Comparison of ENCODE assay signal across 8 mouse cellular contexts in genomic region chr3:96645018-96645649, GRCm38 (mm10). TPM values are rescaled to one million over a fixed set of nuclear protein-coding genes. Genes with fewer than 3 reads are reported as not detected.
A peak's percentile ranks its signal among the peaks of the same experiment; 100 is the strongest.
DNase-seq lines count a peak whose midpoint lies in the region; ATAC-seq and TF ChIP-seq lines count a peak whose summit lies in the region.

Itga10 (plus strand) TSS chr3:96645584.

- no peak within 1 kb of the TSS; the same call in 1 of the 2 replicates for H3K9ac ChIP-seq in heart, embryonic 15.5 days
- no peak within 1 kb of the TSS for H3K9ac ChIP-seq in liver, embryonic 13.5 days
- H3K9ac ChIP-seq in stomach, embryonic 16.5 days (ENCODE audit: low read length), result no peak within 1 kb of the TSS

- peak in 1 of 2 experiments; percentile 33 for DNase-seq in cerebellum, adult 2 months
- DNase-seq in cerebellum, adult 9-10 months, result no peak
- DNase-seq in testis, postnatal 10 days (ENCODE audit: low spot score), result peak; percentile 77
- no peak for DNase-seq in testis, postnatal 14 days (ENCODE audit: low spot score)
- peak; percentile 66 for DNase-seq in embryo, embryonic 11 days
- no peak for DNase-seq in liver, embryonic 13.5 days

- TF ChIP-seq CTCF in cerebellum, adult 2 months (IDR thresholded peaks at IDR 0.05; ENCODE audit: borderline replicate concordance, insufficient read depth, low read depth, low read length), result peak; percentile 52; the same call in 1 of the 2 replicates

- H3K27me3 ChIP-seq in cerebellum, adult 2 months (ENCODE audit: control insufficient read depth, insufficient read depth, low read length), result no peaks in the 10 kb centered on the region
- no peaks in the 10 kb centered on the region for H3K27me3 ChIP-seq in heart, embryonic 15.5 days
- no peaks in the 10 kb centered on the region for H3K27me3 ChIP-seq in liver, embryonic 13.5 days
- H3K27me3 ChIP-seq in stomach, embryonic 16.5 days (ENCODE audit: control insufficient read depth, insufficient read depth, low read length), result no peaks in the 10 kb centered on the region

- peaks cover 18% of the 10 kb centered on the region for H3K36me3 ChIP-seq in heart, embryonic 15.5 days
- peaks cover 24% of the 10 kb centered on the region for H3K36me3 ChIP-seq in liver, embryonic 13.5 days
- H3K36me3 ChIP-seq in stomach, embryonic 16.5 days (ENCODE audit: control insufficient read depth, insufficient read depth, low read length), result peaks cover 3% of the 10 kb centered on the region; the same call in 1 of the 2 replicates

- peak; percentile 67; the same call in 1 of the 2 replicates for ATAC-seq in heart, embryonic 15.5 days (replicated peaks; ENCODE audit: insufficient number of reproducible peaks, insufficient read depth, low FRiP score, low read depth)
- ATAC-seq in liver, embryonic 13.5 days (ENCODE audit: low read depth), result peak; percentile 34; the same call in 1 of the 2 replicates
- ATAC-seq in stomach, embryonic 16.5 days (ENCODE audit: insufficient read depth, low FRiP score), result peak; percentile 74; the same call in 1 of the 2 replicates

- peak within 1 kb of the TSS; percentile 46 for H3K4me2 ChIP-seq in heart, embryonic 15.5 days
- no peak within 1 kb of the TSS for H3K4me2 ChIP-seq in liver, embryonic 13.5 days
- H3K4me2 ChIP-seq in stomach, embryonic 16.5 days (ENCODE audit: low read depth, low read length), result no peak within 1 kb of the TSS

- no peaks in the 10 kb centered on the region for H3K9me3 ChIP-seq in heart, embryonic 15.5 days (replicated peaks)
- no peaks in the 10 kb centered on the region for H3K9me3 ChIP-seq in liver, embryonic 13.5 days (replicated peaks)
- no peaks in the 10 kb centered on the region for H3K9me3 ChIP-seq in stomach, embryonic 16.5 days (replicated peaks; ENCODE audit: control insufficient read depth, low read length)

- 48% methylated on average over 7 of the region's 7 CpGs for WGBS in cerebellum, adult 2 months
- 38% methylated on average over 7 of the region's 7 CpGs for WGBS in heart, embryonic 15.5 days
- 81% methylated on average over 7 of the region's 7 CpGs for WGBS in liver, embryonic 13.5 days (ENCODE audit: insufficient replicate concordance)
- WGBS in stomach, embryonic 16.5 days, result 58% methylated on average over 7 of the region's 7 CpGs

- no peak within 1 kb of the TSS for H3K27ac ChIP-seq in cerebellum, adult 2 months (ENCODE audit: insufficient read depth, low read length)
- no peak within 1 kb of the TSS for H3K27ac ChIP-seq in heart, embryonic 15.5 days
- H3K27ac ChIP-seq in liver, embryonic 13.5 days, result no peak within 1 kb of the TSS
- no peak within 1 kb of the TSS for H3K27ac ChIP-seq in stomach, embryonic 16.5 days (ENCODE audit: low read length)

- no peak within 1 kb of the TSS for H3K4me3 ChIP-seq in cerebellum, adult 2 months (replicated peaks; ENCODE audit: insufficient read depth, low read depth, low read length)
- H3K4me3 ChIP-seq in heart, embryonic 15.5 days, result peak within 1 kb of the TSS; percentile 22
- H3K4me3 ChIP-seq in liver, embryonic 13.5 days (replicated peaks), result no peak within 1 kb of the TSS
- no peak within 1 kb of the TSS for H3K4me3 ChIP-seq in stomach, embryonic 16.5 days (replicated peaks; ENCODE audit: low read length)

- H3K4me1 ChIP-seq in cerebellum, adult 2 months (ENCODE audit: control insufficient read depth, insufficient read depth, low read length), result no peaks in the 10 kb centered on the region
- peaks cover 9% of the 10 kb centered on the region for H3K4me1 ChIP-seq in heart, embryonic 15.5 days (replicated peaks)
- 0 out of 2 replicates have a peak, but pooled peaks cover 3% of the 10 kb centered on the region for H3K4me1 ChIP-seq in liver, embryonic 13.5 days (replicated peaks)
- no peaks in the 10 kb centered on the region for H3K4me1 ChIP-seq in stomach, embryonic 16.5 days (ENCODE audit: control insufficient read depth, insufficient read depth, low read length)

- TF ChIP-seq POLR2A in cerebellum, adult 2 months (IDR thresholded peaks at IDR 0.05; ENCODE audit: borderline replicate concordance, insufficient read depth, low read length), result no peak

RNA-seq across cellular contexts. Expression of gene Itga10, which starts in this region (rescaled TPM):
- polyA plus RNA-seq in cerebellum, adult 2 months (2012; rRNA removed), result 4.7 and 5.1 TPM in 2 replicates
- 1.00 and 1.2 TPM in 2 replicates for polyA plus RNA-seq in heart, embryonic 15.5 days (2015; fragmentation: Nextera tagmentation; extraction: Ambion mirVana)
- polyA plus RNA-seq in liver, embryonic 13.5 days (2015; fragmentation: Nextera tagmentation; extraction: Ambion mirVana), result 0.13 and 0.24 TPM in 2 replicates
- polyA plus RNA-seq in stomach, embryonic 16.5 days (2015; fragmentation: Nextera tagmentation; extraction: Ambion mirVana), result 0.85 and 1.2 TPM in 2 replicates

Comparison
In these comparisons a context has a peak if more than half of its experiments do, and no peak if none do; other contexts are left out.
1. DNase-seq: peak in testis, postnatal 10 days (single experiment) and embryo, embryonic 11 days (single experiment); none in cerebellum, adult 9-10 months (single experiment), testis, postnatal 14 days (single experiment) and liver, embryonic 13.5 days (single experiment).
2. Peak in ATAC-seq in liver, embryonic 13.5 days; RNA of the gene not detected or under 1 TPM.
3. Peak in every context shown above with its lines, with median percentiles within 50 percentile points of each other: ATAC-seq.